Mouse (Mus musculus): ENCODE data around the gene Tshz2.
"Not testable (repeated sequence)": the region's sequence is repeated elsewhere in the genome, so short reads cannot be mapped to it uniquely, and the experiment has no call there.

Tshz2 gene

DNA sequence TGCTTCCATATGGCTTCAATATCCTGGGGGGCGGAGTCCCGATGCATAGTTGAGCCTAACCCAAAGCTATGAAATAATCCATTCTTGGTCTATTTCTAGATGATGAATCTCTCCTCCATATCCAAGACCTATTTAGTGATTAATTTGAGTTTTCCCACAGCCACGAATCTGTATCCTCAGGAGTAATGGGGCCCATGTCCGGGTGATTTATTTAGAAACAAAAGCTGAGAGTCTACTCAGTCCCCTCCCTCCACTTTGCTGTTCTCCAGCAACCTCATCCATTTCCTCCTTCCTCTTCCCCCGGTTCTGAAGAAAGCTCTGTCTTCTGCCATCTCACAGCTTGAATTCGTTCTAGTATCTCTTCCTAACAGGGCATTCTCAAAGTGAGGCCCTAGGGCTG is 125.3 kb downstream of the Tshz2 start:
- peak in 1 of 2 experiments; percentile 14 for DNase-seq (ENCODE audit: low spot score in 2 of 2)

- DNase-seq (ENCODE audit: low spot score in 2 of 2): no peak
Observed at GRCm38 (mm10) chr2:169760117-169760516, 127.3 kb downstream of the Tshz2 start.

GRCm38 (mm10) chr2:169761726-169762125 is 128.9 kb downstream of the Tshz2 start:
- DNase-seq (ENCODE audit: low spot score in 2 of 2): no peak

DNA sequence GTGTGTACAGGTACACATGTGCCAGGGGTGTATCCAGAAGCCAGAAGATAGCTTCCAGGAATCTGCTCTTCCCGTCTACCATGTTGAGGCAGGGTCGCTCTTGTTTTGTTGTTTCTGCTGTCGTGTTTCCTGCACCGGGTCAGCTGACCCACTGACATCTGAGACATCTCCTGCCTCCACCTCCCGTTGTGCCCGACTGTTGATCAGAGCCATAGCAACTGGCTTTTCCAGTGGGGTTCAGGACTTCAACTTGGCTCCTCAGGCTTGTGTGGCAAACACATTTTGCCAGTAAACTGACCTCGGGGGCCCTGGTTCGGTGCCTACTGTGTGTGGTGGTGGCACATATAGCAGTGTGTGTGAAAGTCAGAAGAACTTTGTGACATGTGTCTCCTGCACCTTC is 129.5 kb downstream of the Tshz2 start:
- no peak for DNase-seq (ENCODE audit: low spot score in 2 of 2)

- no peak for DNase-seq (ENCODE audit: low spot score in 2 of 2)
Observed at GRCm38 (mm10) chr2:169763716-169764115, 130.9 kb downstream of the Tshz2 start.

GRCm38 (mm10) chr2:169766247-169766646 is 133.4 kb downstream of the Tshz2 start:
- DNase-seq (ENCODE audit: low spot score in 2 of 2): no peak

GRCm38 (mm10) chr2:169767281-169767680 is 134.5 kb downstream of the Tshz2 start:
- DNase-seq (ENCODE audit: low spot score in 2 of 2): no peak

DNA sequence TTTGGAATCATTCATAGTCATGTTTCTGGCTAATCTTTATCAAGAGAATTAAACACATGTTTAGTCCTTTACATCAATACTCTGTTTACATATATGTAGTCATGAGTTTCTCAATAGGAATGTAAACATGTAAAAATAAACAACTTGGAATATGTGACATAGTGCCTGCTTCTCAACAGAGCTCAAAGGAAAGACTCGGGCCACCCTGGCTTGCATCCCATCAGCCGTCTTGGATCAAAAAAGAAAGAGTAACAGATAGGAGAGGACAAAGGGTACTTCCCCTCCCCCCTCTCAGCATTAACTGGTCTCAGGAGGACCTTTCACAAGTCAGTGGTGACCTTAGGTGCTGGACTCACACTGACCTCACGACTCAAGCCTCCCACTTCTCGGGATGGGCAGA is 142.3 kb downstream of the Tshz2 start:
- no peak for DNase-seq (ENCODE audit: low spot score in 2 of 2)

DNA sequence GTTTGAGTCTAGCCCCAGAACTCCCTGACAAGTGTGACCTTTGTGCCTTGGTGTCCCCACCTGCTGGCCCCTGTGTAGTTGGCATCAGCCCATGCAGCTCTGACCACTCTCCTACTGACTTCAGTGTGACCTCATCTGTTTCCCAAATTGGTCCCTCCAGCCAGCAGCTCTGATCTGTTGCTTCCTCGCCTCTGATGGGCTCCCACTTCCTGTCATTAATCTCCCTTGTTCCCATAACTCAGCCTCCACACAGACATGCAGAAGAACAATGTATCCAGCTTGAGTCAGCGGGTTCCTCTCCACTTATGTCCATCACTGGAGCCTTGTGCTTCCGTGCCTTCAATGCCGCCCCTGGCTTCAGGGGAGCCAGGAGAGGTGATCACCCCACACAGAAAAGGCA is 144.4 kb downstream of the Tshz2 start:
- DNase-seq (ENCODE audit: low spot score in 2 of 2): no peak

GRCm38 (mm10) chr2:169777764-169778163 is 145.0 kb downstream of the Tshz2 start:
- DNase-seq (ENCODE audit: low spot score in 2 of 2): no peak

DNA sequence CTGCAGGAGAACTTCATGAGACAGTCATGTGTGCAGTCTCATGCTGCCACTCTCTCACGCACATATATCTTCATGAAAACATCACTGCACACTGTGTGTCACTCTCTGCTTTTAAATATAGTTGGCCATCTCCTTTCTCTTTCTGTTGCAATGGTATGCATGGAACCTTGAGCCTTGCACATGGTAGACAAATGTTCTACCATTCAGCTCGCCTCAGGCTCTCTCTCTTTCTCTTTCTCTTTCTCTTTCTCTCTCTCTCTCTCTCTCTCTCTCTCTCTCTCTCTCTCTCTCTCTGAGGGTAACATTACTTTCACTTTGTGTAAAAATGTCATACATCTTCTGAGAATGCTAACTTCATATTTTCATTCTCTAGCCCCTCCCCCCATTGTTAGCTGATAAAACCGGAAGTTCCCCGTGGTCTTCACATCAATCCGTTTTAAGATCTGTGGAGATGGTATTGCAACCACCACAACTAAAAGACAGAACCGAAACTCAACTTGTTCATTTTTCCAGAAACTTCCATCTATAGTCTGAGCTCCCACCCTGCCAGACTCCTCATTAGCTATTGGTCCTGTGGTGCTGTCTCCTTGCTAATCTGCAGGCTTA is 146.0 kb downstream of the Tshz2 start:
- no peak for DNase-seq (ENCODE audit: low spot score in 2 of 2)

GRCm38 (mm10) chr2:169781671-169782070 is 148.9 kb downstream of the Tshz2 start:
- not testable (repeated sequence) for DNase-seq (ENCODE audit: low spot score in 2 of 2)

GRCm38 (mm10) chr2:169782874-169783680 is 150.3 kb downstream of the Tshz2 start:
- DNase-seq (ENCODE audit: low spot score in 2 of 2): peak in 1 of 2 experiments; percentile 23

- DNase-seq (ENCODE audit: low spot score in 2 of 2): no peak
Observed at GRCm38 (mm10) chr2:169783681-169784033, 150.8 kb downstream of the Tshz2 start.

DNA sequence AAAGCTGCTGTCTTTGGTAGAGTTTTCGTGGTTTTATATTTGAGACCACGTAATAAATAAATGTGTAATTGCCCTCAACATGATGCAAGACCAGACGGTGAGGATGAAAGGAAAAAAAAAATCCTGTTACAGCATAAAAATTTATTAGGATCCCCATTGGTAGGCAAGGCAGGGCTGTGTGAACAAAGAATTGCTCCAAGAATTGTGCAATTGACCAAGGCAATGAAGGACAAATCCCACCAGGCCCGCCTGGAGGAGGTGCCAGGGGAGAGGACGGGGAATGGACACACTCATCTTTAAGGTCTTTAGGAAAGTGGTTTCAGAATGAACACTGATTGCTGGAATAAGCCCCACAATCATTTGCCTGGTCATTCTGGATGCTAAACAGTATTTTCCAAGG is 154.6 kb downstream of the Tshz2 start:
- no peak for DNase-seq (ENCODE audit: low spot score in 2 of 2)

- no peak for DNase-seq (ENCODE audit: low spot score in 2 of 2)
Observed at GRCm38 (mm10) chr2:169787906-169788305, 155.1 kb downstream of the Tshz2 start.

DNA sequence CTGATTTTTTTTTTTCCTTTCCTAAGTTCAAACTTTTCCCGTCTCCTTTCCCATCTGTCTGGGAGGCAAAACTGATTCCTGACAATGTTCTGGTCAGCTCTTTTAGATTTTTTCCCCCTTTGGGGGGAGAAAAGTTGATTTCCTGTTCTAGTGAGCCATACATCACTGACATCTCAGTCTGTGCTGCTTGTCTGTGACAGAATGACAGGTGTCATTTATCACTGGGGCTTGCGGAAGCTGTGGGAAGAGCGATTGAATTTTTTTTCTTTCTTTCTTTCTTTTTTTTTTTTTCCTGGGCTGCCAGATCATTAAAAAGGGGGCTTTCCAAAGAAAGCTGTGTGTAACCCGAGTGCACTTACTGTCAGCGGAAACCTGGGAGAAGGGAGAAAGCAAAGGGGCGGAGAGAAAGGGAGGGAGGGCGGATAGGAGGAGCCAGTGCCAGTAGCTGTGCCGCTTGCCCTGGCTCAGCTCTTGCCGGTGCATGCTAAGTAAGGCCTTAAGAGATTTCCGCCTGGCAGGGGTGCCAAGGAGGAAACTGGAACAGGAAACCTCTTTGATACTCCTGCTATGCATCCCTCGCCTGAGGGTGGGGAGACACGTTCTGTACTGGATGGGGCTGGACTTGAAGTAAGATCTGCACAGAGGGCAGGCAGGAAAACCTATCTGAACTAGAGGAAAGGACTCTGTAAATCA is 157.8 kb downstream of the Tshz2 start:
- DNase-seq (ENCODE audit: low spot score in 2 of 2): peak in 1 of 2 experiments; percentile 17

DNA sequence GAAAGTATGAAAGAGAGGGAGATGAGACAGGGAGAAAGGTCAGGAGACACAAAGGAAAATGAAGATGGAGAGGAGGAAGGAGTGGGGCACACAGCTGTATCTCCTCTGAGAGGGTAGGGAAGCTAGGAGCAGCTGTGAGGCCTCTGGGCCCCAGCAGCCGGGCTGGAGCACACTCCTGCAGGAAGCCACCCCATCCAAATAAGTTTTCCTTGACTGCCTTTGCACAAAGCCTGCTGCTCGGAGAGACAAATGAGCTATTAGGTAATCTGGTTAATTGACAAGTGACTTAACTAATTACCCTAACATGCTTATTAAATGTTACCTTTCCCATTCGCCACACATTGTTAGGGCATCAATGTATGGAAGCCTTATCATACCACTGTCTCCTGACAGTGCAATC is 159.9 kb downstream of the Tshz2 start:
- no peak for DNase-seq (ENCODE audit: low spot score in 2 of 2)

DNA sequence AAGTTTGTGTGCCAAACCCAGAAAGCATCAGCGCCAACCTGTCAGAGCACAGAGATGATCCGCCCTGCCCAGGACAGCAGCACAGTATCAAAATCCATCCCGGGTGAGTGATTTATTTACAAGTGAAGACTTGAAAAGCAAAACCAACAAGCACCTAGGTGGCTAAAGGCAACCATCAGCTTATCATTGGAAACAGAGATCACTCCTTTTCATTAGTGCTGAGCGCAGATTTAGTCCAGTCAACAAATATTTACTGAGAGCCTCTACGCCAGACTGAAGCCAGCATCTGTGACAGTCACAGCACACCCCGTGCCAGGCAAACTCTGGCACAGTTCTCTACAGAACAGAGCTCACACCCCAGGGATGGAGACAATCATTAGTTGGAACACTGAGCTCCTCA is 169.4 kb downstream of the Tshz2 start:
- no peak for DNase-seq (ENCODE audit: low spot score in 2 of 2)

GRCm38 (mm10) chr2:169804380-169804779 is 171.6 kb downstream of the Tshz2 start:
- no peak for DNase-seq (ENCODE audit: low spot score in 2 of 2)

- DNase-seq (ENCODE audit: low spot score in 2 of 2): no peak
Observed at GRCm38 (mm10) chr2:169805545-169805944, 172.7 kb downstream of the Tshz2 start.

DNA sequence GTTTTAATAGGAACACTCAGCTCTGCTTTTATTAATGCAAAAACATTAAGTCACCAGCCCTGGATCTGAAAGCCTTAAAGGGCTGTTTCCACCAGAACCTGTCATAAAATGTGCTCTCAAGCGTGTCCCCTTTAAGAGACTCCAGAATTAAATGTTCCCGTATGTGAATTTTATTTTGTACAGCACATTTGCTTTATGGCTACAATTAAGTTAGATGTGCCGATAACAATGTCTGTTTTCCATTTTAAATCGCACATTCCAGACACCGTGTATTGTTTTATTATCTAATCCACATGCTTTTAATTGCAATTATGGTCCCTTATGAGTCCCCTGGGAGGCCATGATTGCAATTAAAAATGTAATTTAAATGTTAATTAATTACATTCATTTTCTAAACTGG is 178.8 kb downstream of the Tshz2 start:
- no peak for DNase-seq (ENCODE audit: low spot score in 2 of 2)

DNA sequence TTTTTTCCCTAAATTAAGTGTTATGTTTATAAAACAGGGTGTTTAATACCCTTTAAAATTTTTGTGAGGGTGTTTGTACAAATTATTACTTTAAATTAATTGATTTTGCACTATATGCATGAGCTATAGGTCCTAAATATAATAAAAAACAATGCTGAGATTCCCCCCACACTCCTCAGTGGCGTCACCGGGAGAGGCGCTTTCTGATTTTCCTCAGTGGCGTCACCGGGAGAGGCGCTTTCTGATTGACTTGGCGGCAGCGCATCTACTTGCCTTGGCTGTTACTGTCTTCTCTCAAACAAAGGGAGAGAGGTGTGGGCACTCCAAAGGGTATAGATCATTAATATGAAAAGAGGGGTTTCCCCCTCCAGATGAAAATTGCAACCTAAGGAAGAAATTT is 179.2 kb downstream of the Tshz2 start:
- DNase-seq (ENCODE audit: low spot score in 2 of 2): no peak
